Mouse (Mus musculus): ENCODE measurements around the gene Ssmem1. TPM values are rescaled to one million over a fixed set of nuclear protein-coding genes. Genes with fewer than 3 reads are reported as not detected.
A peak's percentile ranks its signal among the peaks of the same experiment; 100 is the strongest.

The Ssmem1 gene
- total RNA-seq, 1 experiment from 2014 or later = not detected

GRCm38 (mm10) chr6:30551644-30552580 lies 42.3 kb downstream of the Ssmem1 start:
- peak; percentile 53; the same call in 1 of the 2 replicates for ATAC-seq (replicated peaks; ENCODE audit: low read depth, poor library complexity, severe bottlenecking)

- ATAC-seq (replicated peaks; ENCODE audit: low read depth, poor library complexity, severe bottlenecking) = no peak
These were observed 43.0 kb downstream of the Ssmem1 start for GRCm38 (mm10) chr6:30552628-30553027.

- ATAC-seq (replicated peaks; ENCODE audit: low read depth, poor library complexity, severe bottlenecking) = no peak
These were observed 43.8 kb downstream of the Ssmem1 start for GRCm38 (mm10) chr6:30553381-30554010.

GRCm38 (mm10) chr6:30554092-30554491 lies 44.4 kb downstream of the Ssmem1 start:
- no peak for ATAC-seq (replicated peaks; ENCODE audit: low read depth, poor library complexity, severe bottlenecking)

GRCm38 (mm10) chr6:30554621-30555170 lies 45.0 kb downstream of the Ssmem1 start:
- no peak for ATAC-seq (replicated peaks; ENCODE audit: low read depth, poor library complexity, severe bottlenecking)

- ATAC-seq (replicated peaks; ENCODE audit: low read depth, poor library complexity, severe bottlenecking) = no peak
These were observed 46.4 kb downstream of the Ssmem1 start for GRCm38 (mm10) chr6:30556080-30556479.

- no peak for ATAC-seq (replicated peaks; ENCODE audit: low read depth, poor library complexity, severe bottlenecking)
These were observed 50.1 kb downstream of the Ssmem1 start for GRCm38 (mm10) chr6:30559726-30560125.

GRCm38 (mm10) chr6:30562132-30562531 lies 52.5 kb downstream of the Ssmem1 start:
- no peak for ATAC-seq (replicated peaks; ENCODE audit: low read depth, poor library complexity, severe bottlenecking)

GRCm38 (mm10) chr6:30563575-30563974 lies 53.9 kb downstream of the Ssmem1 start:
- ATAC-seq (replicated peaks; ENCODE audit: low read depth, poor library complexity, severe bottlenecking) = no peak

GRCm38 (mm10) chr6:30564051-30564450 lies 54.4 kb downstream of the Ssmem1 start:
- ATAC-seq (replicated peaks; ENCODE audit: low read depth, poor library complexity, severe bottlenecking) = no peak

- ATAC-seq (replicated peaks; ENCODE audit: low read depth, poor library complexity, severe bottlenecking) = no peak
These were observed 58.4 kb downstream of the Ssmem1 start, which contains the start of gene Cpa4 for GRCm38 (mm10) chr6:30568069-30568468. TSS of gene Cpa4 (plus strand) at chr6:30568369.

GRCm38 (mm10) chr6:30569331-30569730 lies 59.7 kb downstream of the Ssmem1 start:
- no peak for ATAC-seq (replicated peaks; ENCODE audit: low read depth, poor library complexity, severe bottlenecking)

Other genes with a start within 250 kb of the Ssmem1 start
- 11.2 and 14.1 TPM in 2 replicates for gene Ube2h, start 205.3 kb upstream of the Ssmem1 start, total RNA-seq (2017)
- 44.0 and 45.2 TPM in 2 replicates for gene Zc3hc1, start 118.8 kb upstream of the Ssmem1 start, total RNA-seq (2017)
- 40.2 and 43.4 TPM in 2 replicates for gene Klhdc10, start 108.0 kb upstream of the Ssmem1 start, total RNA-seq (2017)
- 25.7 and 48.9 TPM in 2 replicates for gene Tmem209, start 66 bp upstream of the Ssmem1 start, total RNA-seq (2017)
- gene Cpa2, start 31.7 kb downstream of the Ssmem1 start, total RNA-seq (2017) = 1.2 TPM in 1 of 2 replicates, not detected in the other
- not detected in 2 replicates for gene Cpa4, start 58.5 kb downstream of the Ssmem1 start, total RNA-seq (2017)
- gene Cpa5, start 101.2 kb downstream of the Ssmem1 start, total RNA-seq (2017) = not detected in 2 replicates
- not detected in 2 replicates for gene Cpa1, start 129.4 kb downstream of the Ssmem1 start, total RNA-seq (2017)
- 9.3 and 12.0 TPM in 2 replicates for gene Cep41, start 183.9 kb downstream of the Ssmem1 start, total RNA-seq (2017)
- 0.14 TPM in 1 of 2 replicates, not detected in the other for gene Mest, start 213.7 kb downstream of the Ssmem1 start, total RNA-seq (2017)

Data from common myeloid progenitor, adult 5-6 weeks (primary cell).